Mouse (Mus musculus) lung, embryonic 15.5 days (tissue): Measurements from ENCODE around the gene Reep3. TPM values are rescaled to one million over a fixed set of nuclear protein-coding genes. Genes with fewer than 3 reads are reported as not detected.

Source experiments
- ATAC-seq: fragments of 200-750 bp; cut with Nextera tagmentation; 2 replicates; pipeline ENCODE4 v1.8.0; 2017; ENCODE audit warnings: moderate number of reproducible peaks, borderline replicate concordance; ENCODE audit not compliant: low FRiP score, low TSS enrichment; ENCODE audit errors: extremely low read depth
- H3K27ac ChIP-seq: fragments of 300-500 bp; sonication (generic); 2 replicates; pipeline ENCODE4 v1.5.1; 2015; ENCODE audit warnings: moderate library complexity, mild to moderate bottlenecking, inconsistent platforms
- H3K27me3 ChIP-seq: fragments of 300-500 bp; sonication (generic); 2 replicates; pipeline ENCODE4 v1.6.1; 2015; ENCODE audit warnings: inconsistent platforms
- H3K36me3 ChIP-seq: fragments of 300-500 bp; sonication (generic); 2 replicates; pipeline ENCODE4 v1.6.1; 2015; ENCODE audit warnings: inconsistent platforms
- H3K4me1 ChIP-seq: fragments of 300-500 bp; sonication (generic); 2 replicates; pipeline ENCODE4 v1.6.1; 2015; ENCODE audit warnings: inconsistent platforms
- H3K4me2 ChIP-seq: fragments of 300-500 bp; sonication (generic); 2 replicates; pipeline ENCODE4 v1.6.1; 2015; ENCODE audit warnings: inconsistent platforms, mild to moderate bottlenecking, moderate library complexity
- H3K4me3 ChIP-seq: fragments of 300-500 bp; sonication (generic); 2 replicates; pipeline ENCODE4 v1.5.1; 2015; ENCODE audit warnings: mild to moderate bottlenecking, inconsistent platforms
- H3K9ac ChIP-seq: fragments of 300-500 bp; sonication (generic); 2 replicates; pipeline ENCODE4 v1.6.1; 2015; ENCODE audit warnings: inconsistent platforms
- H3K9me3 ChIP-seq: fragments of 300-500 bp; sonication (generic); 2 replicates; pipeline ENCODE4 v1.6.1; 2016; ENCODE audit warnings: inconsistent platforms
- WGBS: fragments of 180-500 bp; shearing (Covaris S2); methylation state at CpG from one replicate; pipeline ENCODE4 v1.1.7; 2015; 5-methylcytosine and 5-hydroxymethylcytosine counted together
- polyA plus RNA-seq: library from polyadenylated mRNA; unstranded; fragments of >200 nt; fragmentation: Nextera tagmentation; extraction: Ambion mirVana; gene quantifications from 2 replicates; pipeline ENCODE4 v1.2.1, GENCODE M21; 2015

Reep3 gene
- polyA plus RNA-seq, result 35.7 and 39.3 TPM in 2 replicates

GRCm38 (mm10) chr10:67096621-67097436, at the start of gene Reep3:
Gene Reep3 (minus strand): TSS chr10:67096945.
- peak within 1 kb of the TSS; percentile 84 for H3K4me2 ChIP-seq
- H3K9me3 ChIP-seq, result no peaks in the 10 kb centered on the region
- H3K27me3 ChIP-seq, result no peaks in the 10 kb centered on the region
- no peaks in the 10 kb centered on the region for H3K36me3 ChIP-seq
- ATAC-seq, result peak; percentile 85
- WGBS, result 2% methylated on average over 65 of the region's 97 CpGs
- peak within 1 kb of the TSS; percentile 99 for H3K9ac ChIP-seq
- H3K27ac ChIP-seq, result peak within 1 kb of the TSS; percentile 99
- peak within 1 kb of the TSS; percentile 98 for H3K4me3 ChIP-seq
- peaks cover 46% of the 10 kb centered on the region for H3K4me1 ChIP-seq

- H3K27me3 ChIP-seq, result no peaks in the 10 kb centered on the region
- no peak overlapping the region for H3K27ac ChIP-seq
- no peak overlapping the region for H3K9ac ChIP-seq
- WGBS, result 90% methylated on average over 4 of the region's 4 CpGs
- no peaks in the 10 kb centered on the region for H3K4me1 ChIP-seq
- ATAC-seq, result no peak
- no peak overlapping the region for H3K4me2 ChIP-seq
- H3K9me3 ChIP-seq, result no peaks in the 10 kb centered on the region
- no peaks in the 10 kb centered on the region for H3K36me3 ChIP-seq
- H3K4me3 ChIP-seq, result no peak overlapping the region
These were observed 48.9 kb upstream of the Reep3 start for GRCm38 (mm10) chr10:67145623-67146022.

GRCm38 (mm10) chr10:67144269-67144668, 47.5 kb upstream of the Reep3 start:
- no peak for ATAC-seq
- Histone ChIP-seq H3K4me2 (no peak overlapping the region), H3K9me3 (no peaks in the 10 kb centered on the region), H3K9ac (no peak overlapping the region), H3K4me1 (no peaks in the 10 kb centered on the region), H3K36me3 (no peaks in the 10 kb centered on the region), H3K4me3 (no peak overlapping the region), H3K27me3 (no peaks in the 10 kb centered on the region), H3K27ac (no peak overlapping the region)
- 61% methylated on average over 2 of the region's 2 CpGs for WGBS

- ATAC-seq, result no peak
- Histone ChIP-seq H3K4me2 (no peak overlapping the region), H3K36me3 (no peaks in the 10 kb centered on the region)
These were observed 46.9 kb upstream of the Reep3 start for GRCm38 (mm10) chr10:67143661-67144060.

GRCm38 (mm10) chr10:67137437-67137836, 40.7 kb upstream of the Reep3 start:
- 89% methylated on average over 2 of the region's 2 CpGs for WGBS
- Histone ChIP-seq H3K9ac (no peak overlapping the region), H3K9me3 (no peaks in the 10 kb centered on the region), H3K27ac (no peak overlapping the region), H3K4me1 (no peaks in the 10 kb centered on the region), H3K36me3 (no peaks in the 10 kb centered on the region), H3K4me3 (no peak overlapping the region), H3K27me3 (no peaks in the 10 kb centered on the region), H3K4me2 (no peak overlapping the region)
- ATAC-seq, result no peak

More at GRCm38 (mm10) chr10:67143661-67144060, 46.9 kb upstream of the Reep3 start:
- H3K4me1 ChIP-seq, result no peaks in the 10 kb centered on the region
- no peak overlapping the region for H3K27ac ChIP-seq
- no peak overlapping the region for H3K4me3 ChIP-seq
- H3K9ac ChIP-seq, result no peak overlapping the region
- no peaks in the 10 kb centered on the region for H3K9me3 ChIP-seq
- no peaks in the 10 kb centered on the region for H3K27me3 ChIP-seq

GRCm38 (mm10) chr10:67134322-67134721, 37.6 kb upstream of the Reep3 start:
- Histone ChIP-seq H3K4me2 (no peak overlapping the region), H3K27me3 (no peaks in the 10 kb centered on the region), H3K9ac (no peak overlapping the region), H3K9me3 (no peaks in the 10 kb centered on the region), H3K4me1 (peaks cover 3% of the 10 kb centered on the region), H3K36me3 (no peaks in the 10 kb centered on the region), H3K4me3 (no peak overlapping the region), H3K27ac (no peak overlapping the region)
- WGBS, result 88% methylated on average over 2 of the region's 2 CpGs
- no peak for ATAC-seq

- Histone ChIP-seq H3K4me2 (no peak overlapping the region), H3K4me3 (no peak overlapping the region), H3K4me1 (peaks cover 14% of the 10 kb centered on the region), H3K27me3 (no peaks in the 10 kb centered on the region), H3K9me3 (no peaks in the 10 kb centered on the region), H3K36me3 (no peaks in the 10 kb centered on the region), H3K27ac (no peak overlapping the region), H3K9ac (no peak overlapping the region)
- 65% methylated on average over 1 of the region's 1 CpGs for WGBS
- ATAC-seq, result no peak
These were observed 35.0 kb upstream of the Reep3 start for GRCm38 (mm10) chr10:67131709-67132108.

- Histone ChIP-seq H3K9me3 (no peaks in the 10 kb centered on the region), H3K27me3 (no peaks in the 10 kb centered on the region), H3K4me3 (no peak overlapping the region), H3K4me2 (no peak overlapping the region), H3K36me3 (no peaks in the 10 kb centered on the region), H3K27ac (no peak overlapping the region), H3K9ac (no peak overlapping the region), H3K4me1 (peaks cover 21% of the 10 kb centered on the region)
- WGBS, result 54% methylated on average over 1 of the region's 1 CpGs
- no peak for ATAC-seq
These were observed 32.8 kb upstream of the Reep3 start for GRCm38 (mm10) chr10:67129531-67129930.

- no peaks in the 10 kb centered on the region for H3K9me3 ChIP-seq
- ATAC-seq, result peak; percentile 72
- H3K4me3 ChIP-seq, result peak overlapping the region; percentile 95
- peak overlapping the region; percentile 54 for H3K27ac ChIP-seq
- H3K9ac ChIP-seq, result peak overlapping the region; percentile 73
- WGBS, result under 1% methylated on average over 94 of the region's 115 CpGs
- no peaks in the 10 kb centered on the region for H3K27me3 ChIP-seq
- peaks cover 21% of the 10 kb centered on the region for H3K4me1 ChIP-seq
- H3K4me2 ChIP-seq, result peak overlapping the region; percentile 96
- H3K36me3 ChIP-seq, result no peaks in the 10 kb centered on the region
These were observed 30.4 kb upstream of the Reep3 start for GRCm38 (mm10) chr10:67126859-67127758.

- Histone ChIP-seq H3K27ac (peak overlapping the region; percentile 54), H3K4me3 (peak overlapping the region; percentile 95), H3K36me3 (no peaks in the 10 kb centered on the region), H3K9ac (peak overlapping the region; percentile 73), H3K4me1 (peaks cover 21% of the 10 kb centered on the region), H3K9me3 (no peaks in the 10 kb centered on the region), H3K4me2 (peak overlapping the region; percentile 96), H3K27me3 (no peaks in the 10 kb centered on the region)
- WGBS, result 1% methylated on average over 50 of the region's 50 CpGs
- peak; percentile 79 for ATAC-seq
These were observed 29.5 kb upstream of the Reep3 start for GRCm38 (mm10) chr10:67126061-67126858.

GRCm38 (mm10) chr10:67124156-67124555, 27.4 kb upstream of the Reep3 start:
- H3K27ac ChIP-seq, result no peak overlapping the region
- peaks cover 35% of the 10 kb centered on the region for H3K4me1 ChIP-seq
- no peaks in the 10 kb centered on the region for H3K36me3 ChIP-seq
- H3K4me3 ChIP-seq, result no peak overlapping the region
- no peaks in the 10 kb centered on the region for H3K27me3 ChIP-seq
- H3K4me2 ChIP-seq, result no peak overlapping the region
- WGBS, result 85% methylated on average over 4 of the region's 4 CpGs
- no peak overlapping the region for H3K9ac ChIP-seq
- H3K9me3 ChIP-seq, result no peaks in the 10 kb centered on the region
- no peak for ATAC-seq
